ENCODE assay signal across 8 mouse cellular contexts in the genomic region with DNA sequence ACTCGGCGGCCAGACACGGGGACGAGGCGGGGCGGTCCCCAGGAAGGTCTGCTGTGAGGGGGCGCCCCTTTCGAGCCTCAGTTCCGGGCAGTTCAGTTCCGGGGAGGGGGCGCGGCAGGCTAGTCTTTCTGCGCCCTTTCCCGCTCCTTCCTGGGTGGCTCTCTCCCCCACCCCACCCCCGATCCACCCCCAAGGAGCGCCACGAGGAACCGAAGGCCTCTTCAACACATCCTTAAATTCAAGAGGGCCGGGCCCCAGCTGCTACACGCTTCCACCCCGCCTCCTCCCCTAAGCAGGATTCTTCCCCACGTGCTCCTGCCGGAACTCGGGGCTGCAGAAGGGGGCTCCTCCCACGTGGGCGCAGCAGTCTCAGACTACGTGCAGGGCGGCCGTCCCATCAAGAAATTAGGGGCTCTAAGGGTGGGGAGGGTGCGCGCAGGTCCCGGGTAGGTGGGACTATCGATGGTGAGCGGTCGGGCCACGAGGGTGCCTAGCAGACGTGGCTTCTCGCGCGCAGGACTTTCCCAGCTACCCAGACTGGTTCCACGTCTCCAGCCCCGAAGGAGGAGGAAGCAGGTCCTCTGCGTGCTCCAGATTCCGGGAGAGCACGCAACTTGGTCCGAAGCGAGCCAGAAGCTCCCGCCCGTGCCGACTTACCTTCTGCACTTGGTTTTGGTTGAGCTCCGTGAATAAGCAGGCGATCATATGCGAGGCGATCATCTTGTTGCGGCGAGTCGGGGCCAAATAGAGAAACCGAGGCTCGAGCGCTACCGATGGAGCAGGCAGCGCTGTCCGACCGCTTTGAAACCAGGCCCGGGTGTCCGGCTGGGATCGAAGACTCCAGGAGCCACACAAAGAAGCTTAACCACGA. TPM values are rescaled to one million over a fixed set of nuclear protein-coding genes. Genes with fewer than 3 reads are reported as not detected.
DNase-seq lines count a peak whose midpoint lies in the region; ATAC-seq lines count a peak whose summit lies in the region.

No protein-coding gene starts in this region.

- peak overlapping the region; percentile 74 for H3K4me3 ChIP-seq in heart, embryonic 11.5 days (ENCODE audit: low read depth, low read length)
- H3K4me3 ChIP-seq in limb, embryonic 10.5 days: peak overlapping the region; percentile 78

- ATAC-seq in common myeloid progenitor, adult 5-6 weeks (replicated peaks; ENCODE audit: low read depth, poor library complexity, severe bottlenecking): peak; percentile 42
- ATAC-seq in heart, embryonic 11.5 days (replicated peaks; ENCODE audit: insufficient number of reproducible peaks, low FRiP score, low TSS enrichment): peak; percentile 43

- peak; percentile 47 for DNase-seq in ovary, adult 18-20 months (ENCODE audit: low spot score)
- no peak for DNase-seq in ovary, postnatal 14 days (ENCODE audit: low spot score)
- DNase-seq in limb, embryonic 10.5 days (ENCODE audit: low spot score): peak; percentile 81
- DNase-seq in mesoderm, embryonic 11.5 days (ENCODE audit: low read depth, low spot score): peak; percentile 76
- DNase-seq in splenic B cell, adult 2 months (ENCODE audit: low read depth, low spot score): peak; percentile 55
- no peak for DNase-seq in cerebellum, adult 9-11 months

- WGBS in heart, embryonic 11.5 days (ENCODE audit: insufficient replicate concordance): under 1% methylated on average over 67 of the region's 68 CpGs
- WGBS in limb, embryonic 10.5 days: under 1% methylated on average over 67 of the region's 68 CpGs

- peak overlapping the region; percentile 74 for H3K4me2 ChIP-seq in heart, embryonic 11.5 days

- no peaks in the 10 kb centered on the region for H3K36me3 ChIP-seq in heart, embryonic 11.5 days (ENCODE audit: control insufficient read depth, insufficient read depth, low read length)
- H3K36me3 ChIP-seq in limb, embryonic 10.5 days: no peaks in the 10 kb centered on the region
- H3K36me3 ChIP-seq in splenic B cell, adult 2 months (ENCODE audit: control insufficient read depth, insufficient read depth, low read length, poor library complexity, severe bottlenecking): no peaks in the 10 kb centered on the region

- no peaks in the 10 kb centered on the region for H3K27me3 ChIP-seq in heart, embryonic 11.5 days (ENCODE audit: control insufficient read depth, insufficient read depth, low read length)
- peaks cover 11% of the 10 kb centered on the region; the same call in 1 of the 2 replicates for H3K27me3 ChIP-seq in limb, embryonic 10.5 days (ENCODE audit: low read depth, poor library complexity, severe bottlenecking)
- no peaks in the 10 kb centered on the region for H3K27me3 ChIP-seq in splenic B cell, adult 2 months (ENCODE audit: control insufficient read depth, insufficient read depth, low read length, poor library complexity, severe bottlenecking)

- H3K9ac ChIP-seq in heart, embryonic 11.5 days (ENCODE audit: low read depth, low read length): peak overlapping the region; percentile 78

- H3K9me3 ChIP-seq in heart, embryonic 11.5 days (replicated peaks; ENCODE audit: control insufficient read depth, low read length): no peaks in the 10 kb centered on the region
- H3K9me3 ChIP-seq in limb, embryonic 10.5 days (replicated peaks): no peaks in the 10 kb centered on the region

- peaks cover 26% of the 10 kb centered on the region for H3K4me1 ChIP-seq in heart, embryonic 11.5 days (ENCODE audit: control insufficient read depth, insufficient read depth, low read length)
- peaks cover 44% of the 10 kb centered on the region for H3K4me1 ChIP-seq in limb, embryonic 10.5 days

- H3K27ac ChIP-seq in heart, embryonic 11.5 days (ENCODE audit: low read depth, low read length): peak overlapping the region; percentile 92
- peak overlapping the region; percentile 89 for H3K27ac ChIP-seq in limb, embryonic 10.5 days

RNA-seq across cellular contexts. Expression of gene Hk2, which starts 0.8 kb away (rescaled TPM):
- total RNA-seq in common myeloid progenitor, adult 5-6 weeks (2017): 21.2 and 29.0 TPM in 2 replicates
- 44.3 and 49.5 TPM in 2 replicates for polyA plus RNA-seq in heart, embryonic 11.5 days (2014; fragmentation: Nextera tagmentation; extraction: Ambion mirVana)
- polyA plus RNA-seq in limb, embryonic 10.5 days (2016; fragmentation: Nextera tagmentation; extraction: Ambion mirVana): 27.5 and 35.9 TPM in 2 replicates

Comparison
In these comparisons a context has a peak if more than half of its experiments do, and no peak if none do; other contexts are left out.
1. DNase-seq: peak in ovary, adult 18-20 months (single experiment), limb, embryonic 10.5 days (single experiment), mesoderm, embryonic 11.5 days (single experiment) and splenic B cell, adult 2 months (single experiment); none in ovary, postnatal 14 days (single experiment) and cerebellum, adult 9-11 months (single experiment).